Mouse (Mus musculus) spleen, postnatal 10 days (tissue): ENCODE data around the gene Gpr61.

Experiments used
- DNase-seq, 2 experiments: peaks; one replicate each; pipeline ENCODE4 v3.0.0; 2021 to 2022; ENCODE audit warnings: low spot score in 2 of 2

Gpr61 gene

GRCm38 (mm10) chr3:108154656-108155055, at the start of gene Gpr61:
TSS of gene Gpr61 (minus strand) at chr3:108154882.
- DNase-seq, result no peak

DNA sequence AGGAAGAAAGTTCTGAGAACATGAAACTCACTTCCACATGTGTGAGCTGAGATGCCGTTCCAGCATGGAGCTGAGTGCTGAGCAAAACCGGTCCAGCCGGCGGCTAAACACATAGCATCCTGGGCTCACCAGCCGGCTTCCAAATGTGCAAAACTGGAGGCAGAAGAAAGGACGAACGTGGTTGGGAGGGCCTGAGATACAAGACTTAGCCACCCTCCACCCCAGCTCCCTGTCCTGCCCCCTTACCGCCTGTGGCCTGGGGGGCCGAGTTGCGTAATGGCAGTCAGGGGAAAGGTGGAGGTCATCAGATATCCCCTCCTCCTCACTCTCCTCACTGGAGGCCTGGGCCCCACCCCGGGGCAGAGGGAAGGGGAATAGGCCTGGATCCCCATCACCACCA, 49.8 kb upstream of the Gpr61 start:
- DNase-seq, result no peak

- peak; percentile 80 to 90 for DNase-seq
These were observed 49.1 kb upstream of the Gpr61 start for GRCm38 (mm10) chr3:108203621-108204325.

- DNase-seq, result no peak
These were observed 48.5 kb upstream of the Gpr61 start for GRCm38 (mm10) chr3:108203212-108203611.

- no peak for DNase-seq
These were observed 47.8 kb upstream of the Gpr61 start for GRCm38 (mm10) chr3:108202506-108202905.

DNA sequence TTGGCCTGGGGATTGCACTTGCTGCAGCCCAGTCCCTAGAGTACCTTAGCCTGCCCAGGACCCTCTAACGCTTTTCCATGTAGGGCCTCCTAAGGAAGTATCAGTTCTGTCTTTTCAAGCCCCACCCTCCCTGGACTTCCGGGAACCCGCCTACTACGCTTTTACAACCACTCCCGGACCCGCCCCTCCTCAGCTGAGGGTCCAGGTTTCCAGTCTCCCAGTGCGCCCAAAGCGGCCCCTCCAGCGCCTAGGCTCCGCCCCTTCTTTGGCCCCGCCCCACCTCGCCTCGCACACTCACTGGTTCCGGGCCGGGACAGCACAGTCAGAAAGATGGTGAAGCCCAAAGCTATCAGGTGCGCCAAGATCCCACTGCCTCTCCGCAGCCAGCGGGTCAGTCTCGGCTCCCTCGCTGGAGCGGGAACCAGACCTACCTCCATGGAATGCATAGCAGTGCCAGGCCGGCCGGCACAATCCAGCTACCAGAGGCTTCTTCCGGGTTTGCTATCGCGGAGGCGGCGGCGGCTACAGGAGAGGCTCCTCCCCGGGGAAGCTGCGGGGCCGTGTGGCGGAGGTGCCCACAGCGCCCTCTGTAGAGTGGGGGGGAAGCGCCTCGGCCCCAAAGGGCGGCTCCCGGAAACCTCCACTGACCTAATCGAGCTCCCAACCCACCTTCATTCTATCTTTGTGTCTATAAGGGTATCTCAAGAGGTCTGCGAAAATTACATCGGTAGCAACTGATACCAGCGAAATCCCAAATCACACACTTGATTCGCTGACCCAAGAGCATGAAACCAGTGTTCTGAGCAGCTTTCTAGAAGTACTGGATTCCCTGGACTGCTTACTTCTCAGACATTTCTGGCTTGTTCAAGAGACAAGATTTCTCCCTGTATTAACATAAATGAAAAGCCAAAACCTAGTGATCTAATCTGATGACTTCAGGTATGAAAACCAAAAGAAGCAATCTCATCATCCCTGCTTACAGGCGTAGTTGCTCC, 45.9 kb upstream of the Gpr61 start, which contains the start of gene Cyb561d1:
Gene Cyb561d1 (minus strand): TSS at position 884 of the 995 bp plus-strand sequence.
- DNase-seq, result peak; percentile 96

DNA sequence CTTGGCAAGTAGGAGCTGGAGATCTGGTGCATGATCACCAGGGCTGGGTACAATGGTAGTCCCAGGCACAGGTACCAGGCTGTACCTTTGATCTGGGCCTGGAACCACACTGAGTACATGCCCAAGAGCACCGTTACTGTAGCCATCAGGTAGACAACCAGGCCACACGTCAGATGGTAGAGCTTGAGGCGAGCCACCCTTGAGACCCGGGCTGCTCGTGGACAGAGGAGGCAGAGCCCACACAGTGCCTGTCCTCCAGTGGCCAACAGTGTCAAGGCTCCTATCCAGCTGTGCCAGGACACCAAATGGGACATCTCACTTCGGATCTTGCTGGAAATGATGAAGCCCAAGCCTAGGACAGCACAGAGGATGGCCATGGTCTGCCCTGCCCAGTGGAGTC, 44.5 kb upstream of the Gpr61 start:
- DNase-seq, result no peak

- no peak for DNase-seq
These were observed 42.4 kb upstream of the Gpr61 start for GRCm38 (mm10) chr3:108197066-108197497.

DNA sequence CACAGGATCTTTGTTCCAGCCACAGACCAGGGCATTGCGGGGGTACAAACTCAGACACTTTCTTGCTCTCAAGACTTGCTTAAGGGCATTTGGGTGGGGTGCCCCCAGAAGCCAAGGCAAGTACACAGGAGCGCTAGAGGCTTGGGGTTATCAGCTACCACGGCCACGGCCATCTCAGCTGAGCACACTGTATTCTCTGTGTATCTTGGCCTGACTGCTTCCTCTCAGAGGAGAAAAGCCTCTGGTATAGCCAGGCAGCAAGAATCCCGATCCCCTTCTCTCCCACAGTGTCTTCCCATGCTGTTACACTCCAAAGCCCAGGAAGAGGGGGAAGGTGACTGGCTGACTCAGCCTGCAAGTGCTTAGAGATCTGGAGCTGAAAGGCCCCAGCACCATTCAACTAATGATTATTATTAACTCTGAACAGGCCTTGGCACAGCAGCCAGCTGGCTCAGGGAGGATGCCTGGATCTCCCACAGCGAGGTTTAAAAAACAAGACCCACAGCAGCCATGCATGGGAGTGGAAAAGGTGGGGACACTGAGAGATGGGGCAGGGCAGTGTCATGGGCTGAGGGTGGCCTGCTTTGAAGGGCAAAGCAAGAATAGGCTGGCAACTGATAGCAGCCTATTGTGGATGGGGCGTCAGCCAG, 41.4 kb upstream of the Gpr61 start:
- no peak for DNase-seq

GRCm38 (mm10) chr3:108195287-108195686, 40.6 kb upstream of the Gpr61 start:
- no peak for DNase-seq

DNA sequence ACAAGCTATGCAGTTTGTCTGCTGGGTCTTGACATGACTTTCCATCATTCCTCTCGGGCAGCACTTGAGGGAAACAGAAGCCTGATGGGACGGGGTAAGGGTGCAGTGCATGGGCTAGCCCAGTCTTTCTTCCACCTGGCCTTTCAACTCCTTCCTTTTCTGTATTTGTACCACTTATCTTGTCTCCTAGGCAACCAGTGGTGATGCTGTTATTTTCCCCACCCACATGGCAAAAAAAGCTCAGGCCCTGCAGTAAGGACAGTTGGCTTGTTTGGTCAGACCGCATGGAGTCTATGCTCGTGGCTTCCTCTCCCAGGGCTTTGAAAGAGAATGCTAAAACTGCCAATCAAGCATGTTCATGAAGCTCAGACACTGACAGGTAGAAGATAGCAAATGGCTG, 39.0 kb upstream of the Gpr61 start:
- no peak for DNase-seq

GRCm38 (mm10) chr3:108189897-108190296, 35.2 kb upstream of the Gpr61 start:
- DNase-seq, result no peak

GRCm38 (mm10) chr3:108188716-108189490, 34.2 kb upstream of the Gpr61 start:
- DNase-seq, result no peak

DNA sequence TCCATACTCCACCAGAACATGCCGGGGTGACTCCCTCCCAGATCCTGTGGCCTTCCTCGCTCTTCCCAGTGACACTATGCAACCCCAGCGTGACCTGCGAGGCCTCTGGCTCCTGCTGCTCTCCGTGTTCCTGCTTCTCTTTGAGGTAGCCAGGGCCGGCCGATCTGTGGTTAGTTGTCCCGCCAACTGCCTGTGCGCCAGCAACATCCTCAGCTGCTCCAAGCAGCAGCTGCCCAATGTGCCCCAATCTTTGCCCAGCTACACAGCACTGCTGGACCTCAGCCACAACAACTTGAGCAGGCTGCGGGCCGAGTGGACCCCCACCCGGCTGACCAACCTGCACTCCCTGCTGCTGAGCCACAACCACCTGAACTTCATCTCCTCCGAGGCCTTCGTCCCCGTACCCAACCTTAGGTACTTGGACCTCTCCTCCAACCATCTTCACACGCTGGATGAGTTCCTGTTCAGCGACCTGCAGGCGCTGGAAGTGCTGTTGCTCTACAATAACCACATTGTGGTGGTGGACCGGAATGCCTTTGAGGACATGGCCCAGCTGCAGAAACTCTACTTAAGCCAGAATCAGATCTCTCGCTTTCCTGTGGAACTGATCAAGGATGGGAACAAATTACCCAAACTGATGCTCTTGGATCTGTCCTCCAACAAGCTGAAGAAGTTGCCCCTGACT, 32.6 kb upstream of the Gpr61 start:
- DNase-seq, result no peak

GRCm38 (mm10) chr3:108186098-108187047, 31.7 kb upstream of the Gpr61 start, which contains the start of gene Amigo1:
TSS of gene Amigo1 (plus strand) at chr3:108186335.
- peak; percentile 30 to 55 for DNase-seq

DNA sequence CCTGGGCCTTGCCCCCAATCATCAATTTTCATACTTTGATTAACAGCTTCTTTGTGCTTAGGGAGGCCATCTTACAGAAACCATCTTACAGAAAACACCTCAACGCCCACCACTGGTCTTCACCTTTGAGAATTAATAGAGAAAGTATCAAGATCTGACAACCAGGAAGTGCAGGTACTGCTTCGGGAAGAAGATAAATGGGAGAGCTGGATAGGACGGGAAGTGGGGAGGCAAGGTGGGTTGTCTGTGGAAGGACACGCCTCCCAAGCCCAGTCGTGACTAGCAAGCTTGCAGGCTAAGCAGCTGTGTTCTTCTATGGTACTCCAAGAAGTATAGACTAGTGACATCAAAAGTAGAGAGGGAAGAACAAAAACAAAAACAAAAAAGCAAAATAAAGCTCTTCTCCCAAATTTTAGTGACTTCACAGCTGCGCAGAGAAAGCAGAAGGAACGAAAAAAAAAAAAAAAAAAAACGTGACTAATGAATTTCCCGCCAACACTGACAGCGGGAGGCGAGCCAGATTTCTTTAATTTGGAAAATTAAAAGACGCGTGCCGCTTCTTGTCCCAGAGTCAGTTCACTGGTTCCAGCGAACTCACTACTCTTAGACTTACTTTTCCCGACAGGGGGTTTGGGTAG, 30.9 kb upstream of the Gpr61 start:
- DNase-seq, result no peak

- no peak for DNase-seq
These were observed 30.1 kb upstream of the Gpr61 start for GRCm38 (mm10) chr3:108184742-108185141.

DNA sequence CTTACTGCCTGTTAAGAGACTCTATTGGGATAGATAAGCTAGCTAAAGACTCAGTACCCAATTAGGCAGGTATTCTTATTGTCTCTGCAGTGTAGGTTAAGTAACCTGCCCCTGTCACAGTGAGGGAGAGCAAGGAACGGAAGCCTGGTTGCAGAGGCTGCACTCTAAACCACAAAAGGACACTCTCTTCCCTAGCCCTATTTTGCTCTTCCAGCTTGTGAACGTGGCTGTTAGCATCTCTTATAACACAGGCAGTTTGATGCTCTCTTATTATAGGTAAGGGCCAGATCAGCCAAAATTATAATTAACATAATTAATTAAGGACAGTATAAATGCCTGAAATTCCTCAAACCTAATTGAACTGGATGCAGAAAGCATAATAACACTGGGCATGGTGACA, 25.8 kb upstream of the Gpr61 start:
- DNase-seq, result no peak
